Mouse (Mus musculus): ENCODE measurements around the gene Rhox3h. TPM values are rescaled to one million over a fixed set of nuclear protein-coding genes. Genes with fewer than 3 reads are reported as not detected.
"Not testable (repeated sequence)": the region's sequence is repeated elsewhere in the genome, so short reads cannot be mapped to it uniquely, and the experiment has no call there.

Gene Rhox3h
- polyA plus RNA-seq (2016; fragmentation: Nextera tagmentation; extraction: Ambion mirVana), result not detected in 2 replicates

- H3K4me1 ChIP-seq; H3K4me3 ChIP-seq; H3K27me3 ChIP-seq (ENCODE audit: low read depth, poor library complexity, severe bottlenecking); H3K27ac ChIP-seq (replicated peaks); H3K9me3 ChIP-seq (replicated peaks); DNase-seq (ENCODE audit: low spot score); H3K36me3 ChIP-seq: not testable (repeated sequence)
- 93% methylated on average over 1 of the region's 3 CpGs for WGBS
These were observed at the start of gene Rhox3h for GRCm38 (mm10) chrX:37668664-37669063. Gene Rhox3h, minus strand, starts transcription at chrX:37668764.

- H3K36me3 ChIP-seq, result no peaks in the 10 kb centered on the region
- no peaks in the 10 kb centered on the region for H3K27me3 ChIP-seq (ENCODE audit: low read depth, poor library complexity, severe bottlenecking)
These were observed 33.3 kb upstream of the Rhox3h start for GRCm38 (mm10) chrX:37701821-37702387.

GRCm38 (mm10) chrX:37692261-37692660 lies 23.7 kb upstream of the Rhox3h start:
- Histone ChIP-seq H3K36me3 (no peaks in the 10 kb centered on the region), H3K27me3 (ENCODE audit: low read depth, poor library complexity, severe bottlenecking) (no peaks in the 10 kb centered on the region), H3K4me3 (no peak overlapping the region), H3K4me1 (no peaks in the 10 kb centered on the region), H3K9me3 (replicated peaks) (no peaks in the 10 kb centered on the region), H3K27ac (replicated peaks) (no peak overlapping the region)
- 89% methylated on average over 2 of the region's 2 CpGs for WGBS
- DNase-seq (ENCODE audit: low spot score), result no peak

More at GRCm38 (mm10) chrX:37701821-37702387, 33.3 kb upstream of the Rhox3h start:
- Histone ChIP-seq H3K9me3 (replicated peaks) (no peaks in the 10 kb centered on the region), H3K4me1 (no peaks in the 10 kb centered on the region), H3K4me3 (no peak overlapping the region), H3K27ac (replicated peaks) (no peak overlapping the region)
- DNase-seq (ENCODE audit: low spot score), result no peak
- WGBS, result 76% methylated on average over 3 of the region's 3 CpGs

GRCm38 (mm10) chrX:37683031-37683715 lies 14.6 kb upstream of the Rhox3h start:
- 87% methylated on average over 24 of the region's 24 CpGs for WGBS
- H3K27me3 ChIP-seq (ENCODE audit: low read depth, poor library complexity, severe bottlenecking), result no peaks in the 10 kb centered on the region
- no peak overlapping the region for H3K4me3 ChIP-seq
- no peak for DNase-seq (ENCODE audit: low spot score)
- H3K36me3 ChIP-seq, result no peaks in the 10 kb centered on the region
- H3K27ac ChIP-seq (replicated peaks), result no peak overlapping the region
- H3K4me1 ChIP-seq, result no peaks in the 10 kb centered on the region
- H3K9me3 ChIP-seq (replicated peaks), result peaks cover 27% of the 10 kb centered on the region

- DNase-seq (ENCODE audit: low spot score); H3K27me3 ChIP-seq (ENCODE audit: low read depth, poor library complexity, severe bottlenecking); H3K4me1 ChIP-seq; H3K4me3 ChIP-seq; H3K9me3 ChIP-seq (replicated peaks); H3K36me3 ChIP-seq; H3K27ac ChIP-seq (replicated peaks): not testable (repeated sequence)
- WGBS, result 93% methylated on average over 8 of the region's 8 CpGs
These were observed 4.6 kb upstream of the Rhox3h start, which contains the start of gene Rhox2h for GRCm38 (mm10) chrX:37673177-37673576. Gene Rhox2h, minus strand, starts transcription at chrX:37673277.

GRCm38 (mm10) chrX:37651227-37651626 lies 17.3 kb downstream of the Rhox3h start, which contains the start of gene Rhox4g:
Gene Rhox4g, minus strand, starts transcription at chrX:37651327.
- H3K4me3 ChIP-seq; H3K36me3 ChIP-seq; DNase-seq (ENCODE audit: low spot score); H3K27me3 ChIP-seq (ENCODE audit: low read depth, poor library complexity, severe bottlenecking); H3K27ac ChIP-seq (replicated peaks); H3K4me1 ChIP-seq; H3K9me3 ChIP-seq (replicated peaks): not testable (repeated sequence)
- 99% methylated on average over 17 of the region's 20 CpGs for WGBS

- H3K27ac ChIP-seq (replicated peaks); H3K36me3 ChIP-seq; DNase-seq (ENCODE audit: low spot score); H3K27me3 ChIP-seq (ENCODE audit: low read depth, poor library complexity, severe bottlenecking); H3K9me3 ChIP-seq (replicated peaks); H3K4me3 ChIP-seq; H3K4me1 ChIP-seq: not testable (repeated sequence)
- 97% methylated on average over 6 of the region's 6 CpGs for WGBS
These were observed 25.2 kb downstream of the Rhox3h start, which contains the start of gene Rhox2g for GRCm38 (mm10) chrX:37643370-37643769. Gene Rhox2g, minus strand, starts transcription at chrX:37643470.

- not testable (repeated sequence) for H3K27me3 ChIP-seq (ENCODE audit: low read depth, poor library complexity, severe bottlenecking); H3K9me3 ChIP-seq (replicated peaks); DNase-seq (ENCODE audit: low spot score); H3K4me1 ChIP-seq; H3K27ac ChIP-seq (replicated peaks); H3K36me3 ChIP-seq; H3K4me3 ChIP-seq
- WGBS, result 96% methylated on average over 2 of the region's 2 CpGs
These were observed 40.1 kb downstream of the Rhox3h start, which contains the start of gene Rhox3g for GRCm38 (mm10) chrX:37628512-37628911. Gene Rhox3g, minus strand, starts transcription at chrX:37628612.

Other genes with a start within 250 kb of the Rhox3h start
- gene Rhox4b, start 236.3 kb downstream of the Rhox3h start, polyA plus RNA-seq (2016; fragmentation: Nextera tagmentation; extraction: Ambion mirVana), result 0.20 and 0.48 TPM in 2 replicates
- 0.57 TPM in 1 of 2 replicates, not detected in the other for gene Rhox2c, start 215.1 kb downstream of the Rhox3h start, polyA plus RNA-seq (2016; fragmentation: Nextera tagmentation; extraction: Ambion mirVana)
- gene Rhox3c, start 210.2 kb downstream of the Rhox3h start, polyA plus RNA-seq (2016; fragmentation: Nextera tagmentation; extraction: Ambion mirVana), result not detected in 2 replicates
- not detected in 2 replicates for gene Rhox4c, start 188.4 kb downstream of the Rhox3h start, polyA plus RNA-seq (2016; fragmentation: Nextera tagmentation; extraction: Ambion mirVana)
- gene Rhox2d, start 175.3 kb downstream of the Rhox3h start, polyA plus RNA-seq (2016; fragmentation: Nextera tagmentation; extraction: Ambion mirVana), result not detected in 2 replicates
- gene Rhox4d, start 154.4 kb downstream of the Rhox3h start, polyA plus RNA-seq (2016; fragmentation: Nextera tagmentation; extraction: Ambion mirVana), result 0.14 TPM in 1 of 2 replicates, not detected in the other
- gene Rhox2e, start 138.3 kb downstream of the Rhox3h start, polyA plus RNA-seq (2016; fragmentation: Nextera tagmentation; extraction: Ambion mirVana), result 0.25 TPM in 1 of 2 replicates, not detected in the other
- not detected in 2 replicates for gene Rhox3e, start 126.7 kb downstream of the Rhox3h start, polyA plus RNA-seq (2016; fragmentation: Nextera tagmentation; extraction: Ambion mirVana)
- not detected in 2 replicates for gene Rhox4e, start 111.4 kb downstream of the Rhox3h start, polyA plus RNA-seq (2016; fragmentation: Nextera tagmentation; extraction: Ambion mirVana)
- gene Rhox2f, start 97.4 kb downstream of the Rhox3h start, polyA plus RNA-seq (2016; fragmentation: Nextera tagmentation; extraction: Ambion mirVana), result 0.24 TPM in 1 of 2 replicates, not detected in the other
- not detected in 2 replicates for gene Rhox3f, start 87.8 kb downstream of the Rhox3h start, polyA plus RNA-seq (2016; fragmentation: Nextera tagmentation; extraction: Ambion mirVana)
- gene Rhox4f, start 61.1 kb downstream of the Rhox3h start, polyA plus RNA-seq (2016; fragmentation: Nextera tagmentation; extraction: Ambion mirVana), result not detected in 2 replicates
- not detected in 2 replicates for gene Rhox3g, start 40.2 kb downstream of the Rhox3h start, polyA plus RNA-seq (2016; fragmentation: Nextera tagmentation; extraction: Ambion mirVana)
- gene Rhox2g, start 25.3 kb downstream of the Rhox3h start, polyA plus RNA-seq (2016; fragmentation: Nextera tagmentation; extraction: Ambion mirVana), result not detected in 2 replicates
- gene Rhox4g, start 17.4 kb downstream of the Rhox3h start, polyA plus RNA-seq (2016; fragmentation: Nextera tagmentation; extraction: Ambion mirVana), result not detected in 2 replicates
- not detected in 2 replicates for gene Rhox2h, start 4.5 kb upstream of the Rhox3h start, polyA plus RNA-seq (2016; fragmentation: Nextera tagmentation; extraction: Ambion mirVana)
- gene Rhox5, start 136.1 kb upstream of the Rhox3h start, polyA plus RNA-seq (2016; fragmentation: Nextera tagmentation; extraction: Ambion mirVana), result 1.8 and 1.9 TPM in 2 replicates
- gene Rhox6, start 158.1 kb upstream of the Rhox3h start, polyA plus RNA-seq (2016; fragmentation: Nextera tagmentation; extraction: Ambion mirVana), result not detected in 2 replicates
- not detected in 2 replicates for gene Rhox7a, start 162.9 kb upstream of the Rhox3h start, polyA plus RNA-seq (2016; fragmentation: Nextera tagmentation; extraction: Ambion mirVana)
- gene Rhox8, start 210.2 kb upstream of the Rhox3h start, polyA plus RNA-seq (2016; fragmentation: Nextera tagmentation; extraction: Ambion mirVana), result not detected in 2 replicates
- not detected in 2 replicates for gene Rhox7b, start 228.5 kb upstream of the Rhox3h start, polyA plus RNA-seq (2016; fragmentation: Nextera tagmentation; extraction: Ambion mirVana)
- gene Rhox9, start 233.0 kb upstream of the Rhox3h start, polyA plus RNA-seq (2016; fragmentation: Nextera tagmentation; extraction: Ambion mirVana), result not detected in 2 replicates

All from midbrain, embryonic 10.5 days (tissue).